Mouse (Mus musculus) lung, adult 2 months (tissue): ENCODE measurements around the gene Hagh. TPM values are rescaled to one million over a fixed set of nuclear protein-coding genes. Genes with fewer than 3 reads are reported as not detected.

Source experiments
- DNase-seq: peaks from one replicate; pipeline ENCODE4 v3.0.0; 2022
- H3K4me1 ChIP-seq: fragments of 200-500 bp; 2 replicates; pipeline ENCODE4 v1.6.1; 2011; ENCODE audit warnings: low read length; ENCODE audit not compliant: control insufficient read depth, insufficient read depth
- H3K4me3 ChIP-seq: fragments of 200-500 bp; replicated peaks from 2 replicates; pipeline ENCODE3; 2011; ENCODE audit warnings: low read depth, mild to moderate bottlenecking, control low read depth, low read length; ENCODE audit errors: extremely low read depth
- CTCF ChIP-seq: fragments of 200-500 bp; IDR thresholded peaks from 2 replicates; pipeline ENCODE4 v1.5.1; 2011; ENCODE audit warnings: mild to moderate bottlenecking, low read length, control low read depth; ENCODE audit not compliant: insufficient read depth
- POLR2A ChIP-seq: fragments of 200-500 bp; IDR thresholded peaks from 2 replicates; pipeline ENCODE4 v1.6.1; 2011; ENCODE audit warnings: low read depth, mild to moderate bottlenecking, control low read depth, low read length, borderline replicate concordance; ENCODE audit errors: extremely low read depth
- WGBS: fragments of 180-500 bp; shearing (Covaris S2); methylation state at CpG from one replicate; pipeline ENCODE4 v1.1.7; 2018; 5-methylcytosine and 5-hydroxymethylcytosine counted together
- polyA plus RNA-seq: library from polyadenylated mRNA; depleted of rRNA; stranded (reverse); fragments of >200 nt; gene quantifications from 2 replicates; pipeline ENCODE4 v1.2.3, GENCODE M21; 2012; rRNA removed

Hagh gene
- 56.1 and 83.4 TPM in 2 replicates for polyA plus RNA-seq

DNA sequence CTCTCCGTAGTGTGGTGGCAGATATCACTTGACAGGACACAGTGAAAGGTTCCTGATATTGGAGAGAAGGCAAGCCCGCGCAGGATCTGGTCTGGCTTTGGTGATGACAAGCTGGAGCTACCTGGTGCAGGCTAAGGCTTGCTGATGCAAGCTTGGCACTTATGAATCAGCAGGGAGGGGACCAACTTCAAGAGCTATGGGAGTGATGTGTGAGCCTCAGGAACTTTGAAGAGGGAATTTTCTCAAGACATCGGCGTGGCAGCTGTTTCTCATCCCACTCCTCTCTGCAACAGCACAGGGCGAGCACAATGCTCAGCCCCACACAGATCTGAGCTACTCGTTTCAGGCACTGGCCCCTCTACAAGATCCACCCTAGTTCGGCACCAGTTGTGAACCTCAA is at the start of gene Hagh:
Gene Hagh (plus strand): TSS at position 302 of the 400 bp plus-strand sequence.
- no peak for TF ChIP-seq POLR2A
- no peak for TF ChIP-seq CTCF

DNA sequence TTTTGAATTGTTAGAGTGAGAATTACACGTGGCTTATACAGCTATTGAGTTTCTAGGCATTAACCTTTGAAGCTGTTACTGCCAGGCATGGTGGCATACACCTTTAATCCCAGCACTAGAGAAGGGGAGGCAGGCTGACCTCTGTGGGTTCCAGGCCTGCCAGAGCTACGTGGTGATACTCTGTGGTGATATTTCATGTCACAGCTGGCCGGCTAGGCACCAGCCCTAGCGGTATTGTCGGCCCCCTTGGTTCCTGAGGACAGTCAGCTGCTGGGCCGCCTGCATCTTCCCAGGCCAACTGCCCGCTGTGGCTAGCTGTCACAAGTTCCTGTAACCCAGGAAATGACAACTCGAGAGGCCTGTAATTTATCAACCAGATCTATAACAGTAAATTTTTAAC is 47.8 kb upstream of the Hagh start:
- Histone ChIP-seq H3K4me1 (no peaks in the 10 kb centered on the region), H3K4me3 (no peak overlapping the region)
- 41% methylated on average over 8 of the region's 8 CpGs for WGBS
- no peak for DNase-seq
- TF ChIP-seq CTCF (no peak), POLR2A (no peak)

More for the DNA sequence above, at the start of gene Hagh:
- 57% methylated on average over 8 of the region's 8 CpGs for WGBS
- no peaks in the 10 kb centered on the region for H3K4me1 ChIP-seq
- DNase-seq, result no peak
- H3K4me3 ChIP-seq, result no peak within 1 kb of the TSS

DNA sequence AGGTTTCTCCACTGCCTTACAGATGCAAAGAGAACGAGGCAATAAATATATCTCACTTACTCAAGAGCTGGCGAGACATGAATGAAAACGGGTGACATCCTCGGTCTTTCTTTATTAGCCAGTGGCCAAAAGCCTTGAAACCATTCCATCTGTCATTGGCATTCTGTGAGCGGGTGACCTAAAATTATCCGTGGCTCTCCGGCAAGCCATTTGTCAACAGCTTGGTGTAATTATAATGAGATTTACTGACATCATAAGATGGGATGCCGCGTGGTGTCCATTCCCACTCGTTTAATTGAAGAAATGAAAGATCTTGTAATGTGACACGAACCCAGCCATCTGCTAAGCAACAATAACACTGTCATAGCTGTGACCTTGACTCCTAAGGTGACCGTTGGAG is 45.2 kb upstream of the Hagh start:
- Histone ChIP-seq H3K4me1 (no peaks in the 10 kb centered on the region), H3K4me3 (no peak overlapping the region)
- whole genome bisulfite sequencing, result 64% methylated on average over 12 of the region's 12 CpGs
- TF ChIP-seq POLR2A (no peak), CTCF (no peak)
- no peak for DNase-seq

DNA sequence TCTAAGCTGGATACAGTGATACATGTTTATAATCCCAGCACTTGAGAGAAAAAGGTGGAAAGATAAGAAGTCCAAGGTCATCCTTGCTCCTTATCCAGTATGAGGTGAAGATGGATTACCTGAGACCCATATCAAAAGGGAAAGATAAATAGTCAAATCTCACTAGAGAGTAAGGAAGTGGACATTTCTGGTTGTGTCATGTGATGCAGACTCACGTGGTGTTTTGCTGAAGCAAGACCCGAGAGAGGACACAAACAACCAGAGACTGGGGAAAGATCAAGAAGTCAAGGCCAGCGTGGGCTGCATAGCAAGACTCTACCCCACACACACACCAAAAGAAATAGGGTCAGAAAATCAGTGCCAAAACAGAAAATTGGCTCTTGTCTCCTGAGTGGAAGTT is 43.0 kb upstream of the Hagh start:
- Histone ChIP-seq H3K4me1 (no peaks in the 10 kb centered on the region), H3K4me3 (no peak overlapping the region)
- DNase-seq, result no peak
- 40% methylated on average over 3 of the region's 3 CpGs for WGBS
- TF ChIP-seq POLR2A, result no peak
- TF ChIP-seq CTCF, result no peak

DNA sequence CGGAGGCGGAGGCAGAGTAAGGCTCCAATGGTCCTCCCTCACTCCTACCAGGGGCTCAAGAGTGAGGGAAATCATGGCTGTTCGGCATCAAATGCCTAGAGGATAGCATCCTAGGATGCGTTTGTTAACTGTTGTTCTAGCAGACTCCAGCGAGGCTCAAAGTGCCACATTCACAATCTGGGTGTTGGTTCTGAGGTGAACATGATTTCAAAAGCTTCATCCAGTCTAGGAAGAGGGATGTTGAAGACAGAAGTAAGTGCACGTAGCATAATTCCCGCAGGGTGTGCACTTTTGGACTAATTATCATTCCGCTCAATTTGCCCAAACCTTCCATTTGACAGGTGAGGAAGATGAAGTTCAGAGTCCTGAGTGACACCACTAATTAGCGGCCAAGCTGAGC is 41.7 kb upstream of the Hagh start:
- WGBS, result 59% methylated on average over 9 of the region's 9 CpGs
- no peak for TF ChIP-seq POLR2A
- TF ChIP-seq CTCF, result no peak
- no peak for DNase-seq
- Histone ChIP-seq H3K4me1 (no peaks in the 10 kb centered on the region), H3K4me3 (no peak overlapping the region)

DNA sequence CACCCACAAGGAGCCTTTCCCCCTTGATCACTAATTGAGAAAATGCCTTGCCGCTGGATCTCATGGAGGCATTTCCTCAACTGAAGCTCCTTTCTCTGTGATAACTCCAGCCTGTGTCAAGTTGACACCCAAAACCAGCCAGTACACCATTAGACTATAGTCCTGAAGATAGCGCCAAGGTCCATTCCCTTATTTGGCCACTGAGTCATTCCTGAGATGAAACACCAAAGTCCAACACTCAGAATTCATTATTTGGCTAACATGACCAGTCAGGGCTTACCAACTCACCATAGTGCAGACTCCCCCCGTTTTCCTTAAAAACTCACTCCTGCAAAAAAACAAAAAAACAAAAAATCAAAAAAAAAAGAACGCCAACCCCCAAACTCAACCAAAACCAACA is 40.5 kb upstream of the Hagh start:
- no peak for TF ChIP-seq CTCF
- no peak for TF ChIP-seq POLR2A
- DNase-seq, result no peak
- 87% methylated on average over 4 of the region's 4 CpGs for WGBS
- 0 out of 2 replicates have a peak, but pooled peaks cover under 1% of the 10 kb centered on the region for H3K4me1 ChIP-seq
- H3K4me3 ChIP-seq, result no peak overlapping the region

DNA sequence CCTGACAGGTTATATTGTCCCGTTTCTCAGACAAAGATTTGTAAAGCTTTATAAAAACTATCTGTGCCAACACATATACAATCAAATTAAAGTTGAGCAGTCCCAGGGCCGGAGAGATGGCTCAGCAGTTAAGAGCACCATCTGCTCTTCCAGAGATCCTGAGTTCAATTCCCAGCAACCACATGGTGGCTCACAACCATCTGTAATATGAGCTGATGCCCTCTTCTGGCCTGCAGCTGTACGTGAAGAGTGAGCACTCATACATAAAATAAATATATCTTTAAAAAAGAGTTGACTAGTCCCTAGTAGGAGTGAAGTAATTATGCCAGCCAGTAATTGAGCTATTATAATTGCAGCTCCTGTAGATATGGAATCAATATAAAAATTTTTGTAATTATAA is 39.4 kb upstream of the Hagh start:
- WGBS, result 49% methylated on average over 3 of the region's 3 CpGs

DNA sequence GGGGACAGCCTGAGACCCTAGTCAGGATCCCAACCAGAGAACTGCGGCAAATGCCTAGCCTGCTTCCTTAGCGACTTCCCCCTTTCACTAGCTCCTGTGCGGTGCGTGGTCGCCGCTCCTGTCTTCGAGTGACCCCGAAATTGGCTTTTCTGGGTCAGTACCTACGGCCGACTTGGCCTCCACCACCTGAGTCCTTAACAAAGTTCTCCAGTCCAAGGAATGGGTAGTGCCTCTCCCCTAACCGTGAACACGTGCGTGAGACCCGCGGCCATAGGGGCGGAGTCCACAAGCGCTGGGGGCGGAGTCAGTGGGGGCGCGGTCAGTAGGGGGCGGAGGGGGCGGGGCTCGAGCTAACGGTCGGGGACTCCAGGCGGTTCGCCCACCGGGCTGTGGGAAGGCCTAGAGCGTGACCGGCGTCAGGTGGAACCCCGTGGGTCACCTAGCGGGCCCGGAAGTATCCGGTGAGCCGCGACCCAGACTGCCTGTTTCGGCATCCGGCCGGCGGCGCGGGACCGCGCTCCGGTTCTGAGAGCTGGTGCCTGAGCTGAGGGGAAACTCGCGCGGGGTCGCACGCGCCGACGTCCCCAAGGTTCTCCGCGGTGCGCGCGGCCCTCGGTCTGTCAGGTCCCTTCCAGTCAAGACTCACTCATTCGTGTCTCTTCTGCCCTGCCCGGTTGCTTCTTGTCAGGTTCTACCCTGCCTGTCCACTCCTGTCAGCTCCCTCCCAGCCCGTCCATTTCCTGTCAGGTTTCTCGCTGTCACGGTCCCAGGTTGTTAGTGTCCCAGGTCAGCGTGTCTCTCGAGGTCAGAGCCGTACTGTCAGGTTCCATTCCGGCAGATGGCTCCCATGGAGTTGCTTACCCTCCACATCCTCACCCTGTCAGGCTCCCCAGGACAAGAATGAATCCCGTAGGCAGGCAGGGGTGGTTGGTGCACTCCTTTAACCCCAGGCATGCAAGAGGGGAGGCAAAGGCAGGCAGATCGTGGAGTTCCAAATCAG is 35.7 kb upstream of the Hagh start, which contains the start of gene Meiob:
Gene Meiob (plus strand): TSS at position 338 of the 1,000 bp plus-strand sequence.
- DNase-seq, result peak; percentile 70
- WGBS, result under 1% methylated on average over 71 of the region's 71 CpGs
- H3K4me1 ChIP-seq, result peaks cover 3% of the 10 kb centered on the region; the same call in 1 of the 2 replicates
- TF ChIP-seq POLR2A, result no peak
- no peak for TF ChIP-seq CTCF
- peak within 1 kb of the TSS; percentile 54 for H3K4me3 ChIP-seq

More for the DNA sequence above, 39.4 kb upstream of the Hagh start:
- H3K4me3 ChIP-seq, result no peak overlapping the region
- H3K4me1 ChIP-seq, result peaks cover 3% of the 10 kb centered on the region; the same call in 1 of the 2 replicates
- TF ChIP-seq CTCF (no peak), POLR2A (no peak)
- no peak for DNase-seq

DNA sequence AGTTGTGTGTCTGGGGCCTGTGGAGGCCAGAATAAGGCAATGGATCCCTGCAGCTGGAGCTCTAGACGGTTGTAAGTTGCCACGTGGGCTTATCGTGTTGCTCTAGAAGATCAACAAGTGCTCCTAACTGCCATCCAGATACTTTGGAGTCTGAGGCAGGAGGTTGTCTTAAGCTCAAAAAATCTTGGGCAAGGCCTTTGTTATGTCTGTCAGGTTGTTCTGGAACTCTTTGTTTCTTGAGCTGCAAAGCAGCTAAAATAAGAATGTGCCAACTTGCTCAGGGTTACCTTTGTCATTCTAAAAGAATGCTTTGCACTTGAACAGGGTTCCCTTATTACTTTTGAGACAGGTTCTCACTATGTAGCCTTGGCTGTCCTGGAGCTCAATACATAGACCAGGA is 28.7 kb upstream of the Hagh start:
- 75% methylated on average over 3 of the region's 3 CpGs for WGBS

DNA sequence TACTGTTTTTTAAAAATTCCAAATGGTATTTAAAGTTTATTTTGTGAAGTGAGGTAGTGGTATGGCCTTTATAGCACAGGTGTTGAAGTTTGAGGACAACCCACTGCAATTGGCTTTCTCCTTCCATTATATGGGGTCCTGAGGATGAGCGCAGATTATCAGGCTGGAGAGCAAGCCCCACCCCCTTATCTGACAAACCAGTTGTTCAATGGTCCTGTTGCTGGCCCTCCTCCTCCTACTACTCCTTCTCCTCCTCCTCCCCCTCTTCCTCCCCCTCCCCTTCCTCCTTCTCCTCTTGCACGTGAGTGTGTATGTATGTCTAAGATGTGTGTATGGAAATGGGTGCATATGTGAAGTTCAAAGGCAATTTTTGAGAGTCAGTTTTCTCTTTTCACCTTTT is 27.7 kb upstream of the Hagh start:
- 35% methylated on average over 2 of the region's 2 CpGs for WGBS
- no peaks in the 10 kb centered on the region for H3K4me1 ChIP-seq
- H3K4me3 ChIP-seq, result no peak overlapping the region
- TF ChIP-seq POLR2A (no peak), CTCF (no peak)
- no peak for DNase-seq

More for the DNA sequence above, 28.7 kb upstream of the Hagh start:
- TF ChIP-seq POLR2A, result no peak
- TF ChIP-seq CTCF, result no peak
- H3K4me3 ChIP-seq, result no peak overlapping the region
- H3K4me1 ChIP-seq, result no peaks in the 10 kb centered on the region
- DNase-seq, result no peak
